Mouse (Mus musculus) C2C12 (cell line): Measurements from ENCODE around the gene Lrfn1. TPM values are rescaled to one million over a fixed set of nuclear protein-coding genes. Genes with fewer than 3 reads are reported as not detected.

Source experiments
- H3K27me3 ChIP-seq: one replicate; pipeline ENCODE4 v1.6.1; 2011; ENCODE audit not compliant: control insufficient read depth, insufficient read depth, insufficient read length
- H3K36me3 ChIP-seq: one replicate; pipeline ENCODE4 v1.6.1; 2011; ENCODE audit not compliant: control insufficient read depth, insufficient read depth
- H3K4me3 ChIP-seq: one replicate; pipeline ENCODE4 v1.5.1; 2011; ENCODE audit warnings: mild to moderate bottlenecking, control low read depth; ENCODE audit not compliant: poor library complexity, insufficient read depth, severe bottlenecking
- H3K79me2 ChIP-seq: one replicate; pipeline ENCODE4 v1.6.1; 2011; ENCODE audit not compliant: control insufficient read depth, insufficient read depth
- H3K79me3 ChIP-seq: one replicate; pipeline ENCODE4 v1.6.1; 2011; ENCODE audit warnings: low read depth, control low read depth
- H3ac ChIP-seq: one replicate; pipeline ENCODE3; 2011; ENCODE audit warnings: low read depth; ENCODE audit not compliant: control insufficient read depth, insufficient read length
- CEBPB ChIP-seq: IDR thresholded peaks from one replicate; pipeline ENCODE4 v1.6.1; 2011; ENCODE audit warnings: low read depth, mild to moderate bottlenecking, control low read depth, moderate library complexity
- CTCF ChIP-seq: IDR thresholded peaks from one replicate; pipeline ENCODE4 v1.5.1; 2011; ENCODE audit not compliant: control insufficient read depth, insufficient read depth, insufficient read length
- FOSL1 ChIP-seq: IDR thresholded peaks from one replicate; pipeline ENCODE4 v1.8.0; 2011; ENCODE audit warnings: mild to moderate bottlenecking, low read length; ENCODE audit not compliant: poor library complexity, insufficient read depth, severe bottlenecking
- MAX ChIP-seq: IDR thresholded peaks from one replicate; pipeline ENCODE4 v1.6.1; 2011; ENCODE audit warnings: mild to moderate bottlenecking, control low read depth
- MYOD1 ChIP-seq: IDR thresholded peaks from one replicate; pipeline ENCODE4 v1.6.1; 2011; ENCODE audit warnings: low read depth; ENCODE audit not compliant: control insufficient read depth, insufficient read length
- MYOG ChIP-seq: IDR thresholded peaks from one replicate; pipeline ENCODE4 v1.6.1; 2011; ENCODE audit not compliant: control insufficient read depth, insufficient read length; ENCODE audit errors: extremely low read depth
- USF1 ChIP-seq: IDR thresholded peaks from one replicate; pipeline ENCODE4 v1.6.1; 2011; ENCODE audit warnings: low read depth, mild to moderate bottlenecking, control low read depth, moderate library complexity
- polyA plus RNA-seq: library from polyadenylated mRNA; unstranded; fragments of >200 nt; fragmentation: generic; extraction: Trizol; gene quantifications from one replicate; pipeline ENCODE4 v1.2.1, GENCODE M21; 2012; ENCODE audit warnings: missing spikeins

Lrfn1 gene
- polyA plus RNA-seq, 1 experiment, result not detected

DNA sequence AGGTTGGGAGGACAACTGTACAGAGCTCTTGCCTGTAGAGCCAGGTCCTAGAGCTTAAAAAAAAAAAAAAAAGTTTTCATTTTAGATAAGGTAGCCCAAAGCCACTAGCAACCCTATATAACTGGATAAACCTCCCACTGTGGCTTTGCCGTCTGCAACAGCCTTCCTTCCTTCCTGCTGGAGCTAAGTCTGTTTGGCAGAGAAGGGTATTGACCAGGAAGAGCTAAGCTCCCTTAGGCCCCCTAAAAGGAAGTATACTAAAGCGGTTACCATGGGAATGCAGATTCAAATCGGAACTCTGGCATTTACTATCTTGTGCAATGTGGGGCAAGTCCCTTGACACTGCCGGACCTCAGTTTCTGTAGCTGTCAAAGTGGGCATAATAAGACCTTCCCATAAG is 9.1 kb upstream of the Lrfn1 start:
- H3K36me3 ChIP-seq, result no peaks in the 10 kb centered on the region
- no peak for TF ChIP-seq USF1
- no peak for TF ChIP-seq FOSL1
- no peak for TF ChIP-seq CEBPB
- TF ChIP-seq MAX, result no peak
- TF ChIP-seq MYOG, result no peak
- TF ChIP-seq MYOD1, result no peak
- TF ChIP-seq CTCF, result no peak
- H3K79me3 ChIP-seq, result no peaks in the 10 kb centered on the region
- H3K79me2 ChIP-seq, result no peaks in the 10 kb centered on the region
- no peak overlapping the region for H3K4me3 ChIP-seq
- H3K27me3 ChIP-seq, result peaks cover 24% of the 10 kb centered on the region
- H3ac ChIP-seq, result no peak overlapping the region

DNA sequence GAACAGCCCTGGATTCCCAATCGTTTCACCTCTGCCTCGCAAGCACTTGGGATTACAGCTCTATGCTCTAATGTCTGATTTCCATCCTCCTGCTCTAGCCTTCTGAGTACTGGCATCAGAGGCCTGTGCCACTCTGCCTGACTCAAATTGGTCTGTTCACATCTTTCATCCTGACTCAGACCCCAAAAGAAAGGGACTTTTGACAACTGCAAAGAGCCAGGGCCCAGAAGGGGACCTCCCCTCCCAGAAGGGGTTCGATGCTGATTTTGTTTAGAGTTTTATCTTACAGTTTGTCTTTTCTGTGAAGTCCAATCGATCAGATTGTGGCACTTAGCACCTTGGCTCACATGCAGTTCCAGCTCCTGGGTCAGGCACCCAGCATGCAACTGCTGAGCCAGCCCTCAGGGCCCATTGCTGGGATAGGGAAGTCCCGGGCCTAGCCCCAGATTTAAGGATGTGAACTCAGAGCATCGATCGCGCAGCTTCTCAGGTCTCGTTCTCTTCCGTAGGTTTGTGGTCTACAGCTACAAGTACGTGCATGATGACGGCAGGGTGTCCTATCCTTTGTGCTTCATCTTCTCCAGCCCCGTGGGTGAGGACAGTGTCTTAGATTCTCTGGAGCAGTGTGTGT is 7.3 kb upstream of the Lrfn1 start:
- Histone ChIP-seq H3K4me3 (no peak overlapping the region), H3K79me2 (no peaks in the 10 kb centered on the region), H3K36me3 (no peaks in the 10 kb centered on the region), H3K79me3 (no peaks in the 10 kb centered on the region), H3ac (no peak overlapping the region), H3K27me3 (peaks cover 27% of the 10 kb centered on the region)
- TF ChIP-seq USF1, result no peak
- TF ChIP-seq CEBPB, result no peak
- TF ChIP-seq MAX, result no peak
- no peak for TF ChIP-seq MYOG
- no peak for TF ChIP-seq CTCF
- TF ChIP-seq MYOD1, result no peak
- TF ChIP-seq FOSL1, result no peak

DNA sequence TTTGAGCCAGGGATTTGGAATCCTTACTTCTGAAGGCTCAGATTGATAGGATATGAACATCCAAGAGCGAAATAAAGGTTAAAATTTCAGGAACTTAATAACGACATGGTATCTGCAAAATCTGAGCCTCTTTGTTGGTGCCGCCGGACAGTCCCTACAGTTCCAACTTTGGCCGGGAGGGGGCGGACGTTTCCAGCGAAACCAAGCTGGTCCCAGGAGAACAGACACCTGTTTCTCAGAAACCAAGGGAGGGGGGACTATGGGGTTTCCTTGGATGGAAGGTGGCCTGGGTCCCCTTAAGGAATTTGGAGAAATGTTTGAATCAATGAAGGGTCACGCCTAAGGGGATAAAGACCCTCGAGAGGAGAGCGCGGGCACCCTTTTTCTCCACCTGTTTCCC is 5.3 kb upstream of the Lrfn1 start:
- H3K36me3 ChIP-seq, result no peaks in the 10 kb centered on the region
- H3K79me3 ChIP-seq, result no peaks in the 10 kb centered on the region
- no peaks in the 10 kb centered on the region for H3K79me2 ChIP-seq
- peaks cover 37% of the 10 kb centered on the region for H3K27me3 ChIP-seq
- no peak overlapping the region for H3K4me3 ChIP-seq
- no peak overlapping the region for H3ac ChIP-seq
- peak; percentile 27 for TF ChIP-seq CTCF
- TF ChIP-seq USF1, result no peak

DNA sequence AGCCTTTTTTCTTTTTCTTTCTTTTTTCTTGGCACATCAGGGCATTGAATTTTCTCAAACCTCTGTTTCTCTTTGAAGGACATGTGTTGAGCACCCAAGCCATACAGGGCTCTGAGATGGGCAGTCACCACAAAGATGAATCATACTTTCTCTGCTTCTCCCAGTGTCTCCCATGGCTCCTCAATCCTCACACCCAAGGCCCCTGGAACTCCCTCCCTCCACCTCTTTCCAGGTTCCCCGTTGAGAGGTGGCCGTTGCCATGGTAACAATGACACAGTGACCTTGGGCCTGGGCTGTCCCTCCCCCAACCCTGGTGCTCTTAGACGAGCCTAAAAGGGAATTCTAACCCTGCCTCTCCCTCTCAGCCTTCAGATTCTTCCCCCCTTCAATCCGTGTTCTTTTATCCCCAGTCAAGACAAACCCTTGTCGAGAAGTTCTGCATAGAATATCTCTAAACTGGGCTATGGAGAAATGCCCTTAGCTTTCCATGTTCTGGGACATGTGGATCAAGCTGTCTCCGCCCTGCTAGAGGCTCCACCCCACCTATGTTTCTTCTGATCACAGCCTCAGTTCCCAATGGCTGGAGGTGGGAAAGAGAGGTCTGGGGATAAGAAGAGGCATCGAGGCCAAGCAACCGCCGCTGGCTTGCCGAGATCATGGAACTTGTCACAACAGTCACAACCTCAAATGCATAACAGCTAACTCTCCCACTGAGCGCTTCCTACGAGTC is 4.5 kb upstream of the Lrfn1 start:
- H3K4me3 ChIP-seq, result no peak overlapping the region
- no peaks in the 10 kb centered on the region for H3K36me3 ChIP-seq
- TF ChIP-seq MYOG, result no peak
- TF ChIP-seq CTCF, result no peak
- TF ChIP-seq MYOD1, result no peak
- TF ChIP-seq FOSL1, result no peak
- TF ChIP-seq CEBPB, result no peak
- no peak for TF ChIP-seq MAX
- TF ChIP-seq USF1, result no peak
- H3K79me2 ChIP-seq, result no peaks in the 10 kb centered on the region
- peaks cover 45% of the 10 kb centered on the region for H3K27me3 ChIP-seq
- H3ac ChIP-seq, result no peak overlapping the region
- H3K79me3 ChIP-seq, result no peaks in the 10 kb centered on the region

DNA sequence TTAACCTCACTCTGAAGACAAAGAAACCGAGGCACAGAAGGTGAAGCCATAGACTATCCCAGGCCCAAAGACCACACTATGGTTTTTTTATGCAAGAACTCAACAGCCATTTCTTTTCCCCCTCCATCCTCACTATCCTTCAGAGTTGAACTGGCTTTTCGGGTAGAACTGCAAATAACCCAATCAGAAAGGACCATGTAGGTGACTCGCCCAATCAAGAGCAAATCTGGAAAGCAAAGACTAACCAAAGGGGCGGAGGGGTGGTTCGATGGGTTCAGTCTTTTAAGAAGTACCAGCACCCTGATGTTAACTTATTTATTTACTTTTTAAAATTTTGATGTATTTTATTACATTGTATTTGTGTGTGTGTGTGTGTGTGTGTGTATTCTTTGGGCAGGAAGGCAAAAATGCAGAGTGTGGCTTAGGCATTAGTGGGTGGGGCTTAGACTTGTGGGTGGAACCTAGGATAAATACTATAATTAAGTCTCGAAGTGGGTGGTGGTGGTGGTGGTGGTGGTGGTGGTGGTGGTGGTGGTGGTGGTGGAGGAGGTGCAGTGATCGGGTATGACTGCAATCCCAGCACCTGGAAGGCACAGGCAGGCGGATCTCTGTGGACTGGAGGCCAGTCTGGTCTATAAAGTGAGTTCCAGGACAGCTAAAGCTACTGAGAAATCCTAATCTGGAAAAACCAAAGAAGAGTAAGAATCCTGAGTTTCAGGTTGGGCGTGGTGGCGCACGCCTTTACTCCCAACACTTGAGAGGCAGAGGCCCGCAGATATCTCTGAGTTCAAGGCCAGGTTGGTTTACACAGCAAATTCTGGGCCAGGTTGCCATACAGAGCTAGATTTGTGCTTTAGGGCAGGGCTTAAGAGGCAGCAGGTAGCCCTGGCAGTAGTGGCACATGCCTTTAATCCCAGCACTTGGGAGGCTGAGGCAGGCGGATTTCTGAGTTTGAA is 3.6 kb upstream of the Lrfn1 start:
- Histone ChIP-seq H3K27me3 (peaks cover 51% of the 10 kb centered on the region), H3ac (no peak overlapping the region), H3K36me3 (no peaks in the 10 kb centered on the region), H3K79me3 (no peaks in the 10 kb centered on the region), H3K4me3 (no peak overlapping the region), H3K79me2 (no peaks in the 10 kb centered on the region)
- no peak for TF ChIP-seq MYOG
- no peak for TF ChIP-seq FOSL1
- no peak for TF ChIP-seq CEBPB
- no peak for TF ChIP-seq MAX
- TF ChIP-seq MYOD1, result no peak
- no peak for TF ChIP-seq USF1
- no peak for TF ChIP-seq CTCF
